Mouse (Mus musculus) adipose tissue, adult 10 weeks (tissue): ENCODE measurements around the gene AI467606. TPM values are rescaled to one million over a fixed set of nuclear protein-coding genes. Genes with fewer than 3 reads are reported as not detected.

Source experiments
- polyA plus RNA-seq: library from polyadenylated mRNA; stranded (reverse); fragments of 350-450 nt; fragmentation: Illumina TruSeq; extraction: RNeasy Lipid Tissue Mini Kit (QIAGEN cat#74804); gene quantifications from one replicate; pipeline ENCODE4 v1.2.3, GENCODE M21; 2014; ENCODE audit warnings: low read depth, low replicate concordance

The AI467606 gene
- polyA plus RNA-seq = 12.4 TPM

DNA sequence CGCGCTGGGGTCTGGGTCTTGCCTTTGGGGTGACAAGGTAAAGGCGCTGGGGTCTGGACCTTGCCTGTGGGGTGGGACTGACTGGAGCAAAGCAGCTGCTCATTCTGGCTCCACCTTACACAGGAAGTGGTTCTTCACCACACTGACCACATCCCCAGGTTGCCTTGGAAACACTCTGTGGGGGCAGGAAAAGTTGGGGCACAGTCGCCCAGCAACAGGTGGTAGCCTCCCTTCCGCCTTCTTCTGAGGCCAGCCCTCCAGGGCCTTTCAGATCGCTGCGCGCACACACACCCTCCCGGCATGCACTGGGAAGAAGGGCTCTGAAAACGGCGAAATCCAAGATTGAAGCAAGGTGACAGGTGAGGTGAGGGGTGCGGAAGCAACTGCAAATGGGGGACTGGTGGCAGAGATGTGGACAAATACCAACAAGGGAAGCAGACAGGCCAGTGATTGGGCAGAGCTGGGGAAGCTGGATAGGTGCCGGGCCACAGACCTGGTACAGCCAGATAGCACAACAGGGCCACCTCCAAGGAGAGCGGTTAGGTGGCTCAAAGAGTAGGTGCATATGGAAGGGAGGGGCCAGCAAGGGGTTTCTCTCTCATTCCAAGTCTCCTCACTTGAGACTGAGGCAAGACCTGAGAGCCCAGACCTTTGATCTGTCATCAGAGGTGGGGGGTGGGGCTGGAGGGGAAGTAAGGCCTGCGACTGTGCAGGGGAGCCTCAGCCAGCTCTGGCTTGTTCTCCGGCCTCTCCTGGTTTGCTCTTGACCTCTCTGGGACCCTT lies at the start of gene AI467606:
TSS of gene AI467606 (plus strand) at position 246 of the 783 bp plus-strand sequence.

DNA sequence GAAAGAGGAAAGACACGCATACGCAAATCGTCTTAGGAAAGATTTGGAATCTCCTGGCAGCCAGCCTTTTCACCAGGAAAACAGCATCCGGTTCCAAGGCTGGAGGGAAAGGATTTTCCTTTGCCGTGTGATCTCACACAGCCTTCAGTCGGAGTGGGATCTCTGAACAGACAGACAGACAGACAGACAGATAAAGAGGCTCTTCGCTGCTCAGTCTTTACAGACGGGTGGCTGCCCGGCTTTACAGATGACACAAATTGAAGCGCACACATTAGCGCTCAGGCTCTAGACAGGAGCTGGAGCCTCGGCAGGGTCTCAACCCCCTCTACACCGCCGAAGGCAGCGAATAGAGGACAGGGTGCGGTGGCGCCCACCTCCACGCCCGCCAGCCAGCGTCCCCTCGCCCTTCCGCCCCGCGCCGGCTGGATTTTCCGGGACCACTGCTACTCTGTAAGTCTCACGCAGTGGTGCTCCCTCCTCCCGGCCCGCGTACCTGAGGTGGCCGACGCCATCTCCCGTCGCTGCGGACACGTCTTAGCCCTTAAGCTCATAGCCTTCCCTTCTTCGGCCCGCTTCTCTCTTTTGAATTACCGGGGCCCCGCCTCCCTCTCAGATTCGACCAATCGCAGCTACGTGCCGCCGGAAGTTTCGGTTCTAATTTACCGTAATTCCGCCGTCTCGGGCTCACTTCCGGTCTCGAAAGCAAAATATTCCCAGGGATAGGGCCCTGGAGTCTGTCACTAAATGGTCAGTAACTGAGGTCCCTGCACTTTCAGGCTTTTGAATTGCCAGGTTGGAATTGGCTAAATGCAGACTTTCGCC lies 49.1 kb upstream of the AI467606 start, which contains the start of gene Kif22:
TSS of gene Kif22 (minus strand) at position 621 of the 822 bp plus-strand sequence.

DNA sequence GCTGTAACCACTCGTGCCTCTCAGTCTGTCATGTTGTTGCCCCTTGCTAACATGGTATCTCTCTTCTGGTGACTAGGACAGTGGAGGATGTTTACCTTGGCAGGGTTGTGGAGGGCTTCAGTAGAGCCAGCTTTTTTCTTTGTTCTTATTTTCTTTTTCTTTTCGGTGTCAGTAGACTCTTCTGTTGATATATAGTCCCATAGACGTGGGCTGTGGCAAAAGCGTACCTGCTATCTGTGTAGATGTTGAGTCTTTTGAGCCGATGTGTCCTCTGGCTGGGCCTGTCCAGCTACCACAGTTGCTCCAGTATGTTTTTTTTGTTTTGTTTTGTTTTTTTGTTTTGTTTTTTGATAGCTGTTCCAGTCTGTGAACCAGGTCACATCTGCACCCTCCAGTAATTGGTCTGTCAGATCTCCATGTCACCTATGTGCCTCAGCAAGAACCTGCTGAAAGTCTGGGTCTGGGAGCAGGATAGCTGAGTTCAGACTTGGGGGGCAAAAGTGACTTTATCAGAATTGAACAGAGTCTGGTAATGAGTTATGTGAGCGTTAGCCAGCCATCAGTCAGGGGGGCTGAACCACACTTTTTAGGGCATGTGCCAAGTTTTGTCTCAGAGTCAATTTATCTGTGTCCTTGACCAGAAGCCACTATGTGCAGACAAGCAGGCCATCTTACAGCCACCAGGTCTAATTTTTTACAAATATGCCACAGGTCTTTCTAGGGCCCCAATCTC lies 3.7 kb upstream of the AI467606 start, which contains the start of gene Zg16:
TSS of gene Zg16 (minus strand) at position 51 of the 733 bp plus-strand sequence.

DNA sequence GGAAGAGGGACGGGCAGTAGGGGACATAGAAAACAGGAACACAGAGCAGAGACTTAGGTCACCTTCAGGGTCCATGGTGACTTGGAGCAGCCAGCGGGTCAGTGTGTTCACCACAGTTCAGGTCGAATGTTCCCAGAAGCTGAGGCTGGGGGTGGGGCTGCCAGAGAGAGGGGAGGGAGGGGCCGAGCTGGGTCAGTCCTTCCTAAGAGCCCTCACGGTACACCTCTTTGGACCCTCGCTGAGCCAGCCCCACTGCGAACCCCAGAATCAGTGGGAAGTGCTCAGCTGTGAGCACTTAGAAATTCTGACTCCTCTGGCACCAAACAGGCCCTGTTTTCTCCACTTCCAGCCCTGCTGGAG lies 30.7 kb downstream of the AI467606 start, which contains the start of gene Qprt:
TSS of gene Qprt (minus strand) at position 316 of the 360 bp plus-strand sequence.

DNA sequence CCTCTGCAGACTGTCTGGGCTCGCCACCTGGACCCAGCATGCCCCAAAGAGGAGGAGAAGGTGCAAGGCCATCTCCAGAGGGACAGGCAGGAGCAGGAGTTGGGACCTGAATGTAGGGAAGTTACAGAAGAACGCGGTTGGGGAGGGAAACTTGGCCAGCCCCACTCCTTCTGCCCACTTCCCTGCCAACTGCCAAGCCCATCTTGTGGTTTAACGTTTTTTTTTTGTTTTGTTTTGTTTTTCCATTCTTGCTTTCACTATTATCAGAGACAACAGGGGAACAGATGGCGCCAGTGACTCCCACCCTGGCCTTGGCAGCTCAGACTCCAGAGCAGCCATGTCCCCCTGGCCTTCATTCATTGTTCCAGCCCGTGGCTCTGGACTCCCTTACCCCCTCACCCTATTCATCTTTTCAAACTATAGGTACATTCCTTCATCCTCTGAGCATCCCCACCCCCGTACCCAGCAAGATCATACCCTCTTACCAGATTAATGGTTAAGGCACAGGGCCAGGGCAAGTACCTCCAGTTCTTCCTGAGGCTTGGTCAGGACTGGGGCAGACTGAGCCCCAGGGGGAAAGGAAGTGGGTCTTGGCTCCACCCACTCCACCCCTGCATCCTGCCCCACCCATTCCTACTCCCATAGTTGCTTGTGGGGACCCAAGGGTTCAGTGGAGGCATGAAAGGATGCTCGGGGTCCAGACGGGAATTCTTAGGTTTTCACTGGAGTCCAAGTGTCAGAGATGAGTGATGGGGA lies 46.3 kb downstream of the AI467606 start, which contains the start of gene Spn:
TSS of gene Spn (minus strand) at position 562 of the 756 bp plus-strand sequence.

Other genes starting within 250 kb of the AI467606 start
- gene Doc2a, start 243.9 kb upstream of the AI467606 start, polyA plus RNA-seq = not detected
- 20.1 TPM for gene Hirip3, start 229.4 kb upstream of the AI467606 start, polyA plus RNA-seq
- gene Ino80e, start 229.0 kb upstream of the AI467606 start, polyA plus RNA-seq = 32.6 TPM
- gene Taok2, start 206.7 kb upstream of the AI467606 start, polyA plus RNA-seq = 53.1 TPM
- 58.2 TPM for gene Tmem219, start 168.4 kb upstream of the AI467606 start, polyA plus RNA-seq
- 12.5 TPM for gene Kctd13, start 162.5 kb upstream of the AI467606 start, polyA plus RNA-seq
- 0.30 TPM for gene Asphd1, start 141.8 kb upstream of the AI467606 start, polyA plus RNA-seq
- 1.5 TPM for gene Sez6l2, start 140.8 kb upstream of the AI467606 start, polyA plus RNA-seq
- gene Cdipt, start 115.4 kb upstream of the AI467606 start, polyA plus RNA-seq = 96.0 TPM
- gene Cdiptos, start 115.3 kb upstream of the AI467606 start, polyA plus RNA-seq = 29.3 TPM
- gene Mvp, start 76.7 kb upstream of the AI467606 start, polyA plus RNA-seq = 50.9 TPM
- 1.6 TPM for gene Pagr1b, start 74.9 kb upstream of the AI467606 start, polyA plus RNA-seq
- not detected for gene Pagr1a, start 74.0 kb upstream of the AI467606 start, polyA plus RNA-seq
- 26.3 TPM for gene Gm42742, start 70.3 kb upstream of the AI467606 start, polyA plus RNA-seq
- 2.7 TPM for gene Prrt2, start 70.1 kb upstream of the AI467606 start, polyA plus RNA-seq
- 78.3 TPM for gene Maz, start 64.3 kb upstream of the AI467606 start, polyA plus RNA-seq
- 3.2 TPM for gene Kif22, start 48.9 kb upstream of the AI467606 start, polyA plus RNA-seq
- gene Zg16, start 4.0 kb upstream of the AI467606 start, polyA plus RNA-seq = 1.4 TPM
- gene Qprt, start 30.9 kb downstream of the AI467606 start, polyA plus RNA-seq = 1.2 TPM
- gene Spn, start 46.5 kb downstream of the AI467606 start, polyA plus RNA-seq = 1.4 TPM
- 52.6 TPM for gene Cd2bp2, start 104.7 kb downstream of the AI467606 start, polyA plus RNA-seq
- 27.7 TPM for gene Tbc1d10b, start 117.1 kb downstream of the AI467606 start, polyA plus RNA-seq
- 4.2 TPM for gene Mylpf, start 117.5 kb downstream of the AI467606 start, polyA plus RNA-seq
- 14.2 TPM for gene Zfp553, start 141.7 kb downstream of the AI467606 start, polyA plus RNA-seq
- gene Sept1, start 141.8 kb downstream of the AI467606 start, polyA plus RNA-seq = 11.1 TPM
- gene Zfp771, start 152.9 kb downstream of the AI467606 start, polyA plus RNA-seq = 20.6 TPM
- 31.2 TPM for gene Dctpp1, start 169.3 kb downstream of the AI467606 start, polyA plus RNA-seq
- 34.8 TPM for gene Sephs2, start 182.7 kb downstream of the AI467606 start, polyA plus RNA-seq
- gene Itgal, start 204.9 kb downstream of the AI467606 start, polyA plus RNA-seq = 2.5 TPM